Mouse (Mus musculus): ENCODE results near the gene Marc2.
A peak's percentile ranks its signal among the peaks of the same experiment; 100 is the strongest.

The Marc2 gene

GRCm38 (mm10) chr1:184846092-184846750 is at the start of gene Marc2:
TSS of gene Marc2 (minus strand) at chr1:184846451.
- peak in 1 of 2 experiments; percentile 73 for DNase-seq

- DNase-seq: peak in 1 of 2 experiments; percentile 65
These were observed 45.7 kb upstream of the Marc2 start for GRCm38 (mm10) chr1:184891998-184892397.

GRCm38 (mm10) chr1:184889454-184889853 is 43.2 kb upstream of the Marc2 start:
- no peak for DNase-seq

- no peak for DNase-seq
These were observed 39.9 kb upstream of the Marc2 start for GRCm38 (mm10) chr1:184886160-184886559.

- DNase-seq: peak; percentile 92 to 95
These were observed 36.3 kb upstream of the Marc2 start, which contains the start of gene C130074G19Rik for GRCm38 (mm10) chr1:184882281-184883268. TSS of gene C130074G19Rik (minus strand) at chr1:184883218.

- peak; percentile 44 to 54 for DNase-seq
These were observed 35.6 kb upstream of the Marc2 start for GRCm38 (mm10) chr1:184881861-184882260.

GRCm38 (mm10) chr1:184881211-184881610 is 35.0 kb upstream of the Marc2 start:
- DNase-seq: peak in 1 of 2 experiments; percentile 25

- peak; percentile 72 to 88 for DNase-seq
These were observed 32.6 kb upstream of the Marc2 start for GRCm38 (mm10) chr1:184878860-184879259.

- DNase-seq: no peak
These were observed 31.1 kb upstream of the Marc2 start for GRCm38 (mm10) chr1:184877306-184877705.

- peak in 1 of 2 experiments; percentile 45 for DNase-seq
These were observed 27.7 kb upstream of the Marc2 start for GRCm38 (mm10) chr1:184873910-184874309.

GRCm38 (mm10) chr1:184872069-184872819 is 26.0 kb upstream of the Marc2 start:
- peak; percentile 77 to 85 for DNase-seq

GRCm38 (mm10) chr1:184871506-184871905 is 25.3 kb upstream of the Marc2 start:
- peak; percentile 63 to 80 for DNase-seq

- peak in 1 of 2 experiments; percentile 71 for DNase-seq
These were observed 24.6 kb upstream of the Marc2 start for GRCm38 (mm10) chr1:184870646-184871385.

GRCm38 (mm10) chr1:184869939-184870565 is 23.8 kb upstream of the Marc2 start:
- peak; percentile 92 to 93 for DNase-seq

GRCm38 (mm10) chr1:184867640-184868120 is 21.4 kb upstream of the Marc2 start:
- no peak for DNase-seq

- DNase-seq: peak; percentile 60 to 65
These were observed 18.1 kb upstream of the Marc2 start for GRCm38 (mm10) chr1:184864381-184864801.

GRCm38 (mm10) chr1:184862636-184863035 is 16.4 kb upstream of the Marc2 start:
- no peak for DNase-seq

- DNase-seq: no peak
These were observed 15.3 kb upstream of the Marc2 start for GRCm38 (mm10) chr1:184861551-184861950.

GRCm38 (mm10) chr1:184860276-184860675 is 14.0 kb upstream of the Marc2 start:
- DNase-seq: peak in 1 of 2 experiments; percentile 42

GRCm38 (mm10) chr1:184858253-184858652 is 12.0 kb upstream of the Marc2 start:
- peak; percentile 58 to 79 for DNase-seq

GRCm38 (mm10) chr1:184857216-184857615 is 11.0 kb upstream of the Marc2 start:
- DNase-seq: no peak

Data from kidney, postnatal 36 days (tissue).